Mouse (Mus musculus) C2C12 (cell line): ENCODE measurements around the gene Mau2.

Experiments
- CEBPB ChIP-seq: IDR thresholded peaks from one replicate; pipeline ENCODE4 v1.6.1; 2011; ENCODE audit warnings: low read depth, mild to moderate bottlenecking, control low read depth, moderate library complexity
- CTCF ChIP-seq: IDR thresholded peaks from one replicate; pipeline ENCODE4 v1.5.1; 2011; ENCODE audit not compliant: control insufficient read depth, insufficient read depth, insufficient read length
- FOSL1 ChIP-seq: IDR thresholded peaks from one replicate; pipeline ENCODE4 v1.8.0; 2011; ENCODE audit warnings: mild to moderate bottlenecking, low read length; ENCODE audit not compliant: poor library complexity, insufficient read depth, severe bottlenecking
- MAX ChIP-seq: IDR thresholded peaks from one replicate; pipeline ENCODE4 v1.6.1; 2011; ENCODE audit warnings: mild to moderate bottlenecking, control low read depth
- MYOD1 ChIP-seq: IDR thresholded peaks from one replicate; pipeline ENCODE4 v1.6.1; 2011; ENCODE audit warnings: low read depth; ENCODE audit not compliant: control insufficient read depth, insufficient read length
- MYOG ChIP-seq: IDR thresholded peaks from one replicate; pipeline ENCODE4 v1.6.1; 2011; ENCODE audit not compliant: control insufficient read depth, insufficient read length; ENCODE audit errors: extremely low read depth

GRCm38 (mm10) chr8:70023596-70023995 lies 18.9 kb downstream of the Mau2 start:
- TF ChIP-seq CTCF (no peak), CEBPB (no peak), MYOG (no peak), MAX (no peak), MYOD1 (no peak), FOSL1 (no peak)
